Mouse (Mus musculus) heart, embryonic 16.5 days (tissue): ENCODE measurements around the gene 9130230L23Rik. TPM values are rescaled to one million over a fixed set of nuclear protein-coding genes. Genes with fewer than 3 reads are reported as not detected.

Experiments
- ATAC-seq: fragments of 200-750 bp; cut with Nextera tagmentation; replicated peaks from 2 replicates; pipeline ENCODE4 v1.8.0; 2017; ENCODE audit warnings: moderate number of reproducible peaks; ENCODE audit not compliant: insufficient read depth, low FRiP score; ENCODE audit errors: extremely low read depth
- H3K27ac ChIP-seq: fragments of 300-500 bp; sonication (generic); 2 replicates; pipeline ENCODE4 v1.5.1; 2014; ENCODE audit warnings: mild to moderate bottlenecking, low read length, control low read depth, moderate library complexity
- H3K27me3 ChIP-seq: fragments of 300-500 bp; sonication (generic); 2 replicates; pipeline ENCODE4 v1.6.1; 2014; ENCODE audit warnings: low read length, mixed read lengths; ENCODE audit not compliant: control insufficient read depth, insufficient read depth
- H3K36me3 ChIP-seq: fragments of 300-500 bp; sonication (generic); 2 replicates; pipeline ENCODE4 v1.6.1; 2014; ENCODE audit not compliant: control insufficient read depth, insufficient read depth
- H3K4me1 ChIP-seq: fragments of 300-500 bp; sonication (generic); 2 replicates; pipeline ENCODE4 v1.6.1; 2014; ENCODE audit warnings: low read length, mixed read lengths; ENCODE audit not compliant: control insufficient read depth, insufficient read depth
- H3K4me2 ChIP-seq: fragments of 300-500 bp; sonication (generic); 2 replicates; pipeline ENCODE4 v1.6.1; 2014; ENCODE audit warnings: low read depth, mild to moderate bottlenecking, control low read depth, low read length
- H3K4me3 ChIP-seq: fragments of 300-500 bp; sonication (generic); 2 replicates; pipeline ENCODE4 v1.5.1; 2014; ENCODE audit warnings: mild to moderate bottlenecking, control low read depth, low read length
- H3K9ac ChIP-seq: fragments of 300-500 bp; sonication (generic); 2 replicates; pipeline ENCODE4 v1.6.1; 2014; ENCODE audit warnings: low read length, control low read depth
- H3K9me3 ChIP-seq: fragments of 300-500 bp; sonication (generic); replicated peaks from 2 replicates; pipeline ENCODE4 v1.6.1; 2016; ENCODE audit warnings: low read length; ENCODE audit not compliant: control insufficient read depth
- WGBS: fragments of 180-500 bp; shearing (Covaris S2); extraction: QIAGEN DNeasy Blood & Tissue Kit; methylation state at CpG from one replicate; pipeline ENCODE4 v1.1.7; 2014; 5-methylcytosine and 5-hydroxymethylcytosine counted together
- polyA plus RNA-seq: library from polyadenylated mRNA; unstranded; fragments of >200 nt; fragmentation: Nextera tagmentation; extraction: Ambion mirVana; gene quantifications from 2 replicates; pipeline ENCODE4 v1.2.1, GENCODE M21; 2015

9130230L23Rik gene
- polyA plus RNA-seq, 1 experiment from 2014 or later = 0.22 TPM

DNA sequence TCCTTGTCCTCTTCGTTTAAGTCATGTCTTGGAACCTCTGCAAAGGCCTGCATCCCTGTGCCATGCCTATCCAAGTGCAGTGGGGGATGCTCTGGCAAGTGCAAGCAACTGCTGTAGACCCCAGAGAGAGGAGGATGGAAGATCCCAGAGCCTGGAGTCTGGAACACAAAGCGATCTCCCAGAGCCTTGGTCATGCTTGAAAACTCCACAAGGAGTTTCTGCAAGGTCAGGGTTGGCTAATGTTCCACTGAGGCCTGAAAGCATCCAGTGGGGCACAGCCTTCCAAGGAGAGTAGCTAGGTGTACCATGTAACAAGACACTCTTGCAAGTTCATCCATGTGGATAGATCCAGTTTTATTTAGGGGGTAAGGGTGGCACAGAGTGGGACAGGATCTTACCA is 10.4 kb upstream of the 9130230L23Rik start:
- ATAC-seq = no peak
- no peak overlapping the region for H3K4me2 ChIP-seq

GRCm38 (mm10) chr5:66013999-66014398 is 9.9 kb upstream of the 9130230L23Rik start:
- Histone ChIP-seq H3K9me3 (no peaks in the 10 kb centered on the region), H3K27me3 (no peaks in the 10 kb centered on the region), H3K27ac (no peak overlapping the region), H3K36me3 (no peaks in the 10 kb centered on the region), H3K4me1 (no peaks in the 10 kb centered on the region), H3K4me2 (no peak overlapping the region), H3K4me3 (no peak overlapping the region), H3K9ac (no peak overlapping the region)
- no peak for ATAC-seq
- 61% methylated on average over 3 of the region's 3 CpGs for WGBS

More for the DNA sequence above, 10.4 kb upstream of the 9130230L23Rik start:
- Histone ChIP-seq H3K36me3 (no peaks in the 10 kb centered on the region), H3K9ac (no peak overlapping the region), H3K27ac (no peak overlapping the region), H3K4me3 (no peak overlapping the region), H3K9me3 (no peaks in the 10 kb centered on the region), H3K4me1 (no peaks in the 10 kb centered on the region), H3K27me3 (no peaks in the 10 kb centered on the region)
- 84% methylated on average over 2 of the region's 2 CpGs for WGBS

GRCm38 (mm10) chr5:66008245-66008967 is 4.3 kb upstream of the 9130230L23Rik start:
- Histone ChIP-seq H3K9me3 (no peaks in the 10 kb centered on the region), H3K27ac (no peak overlapping the region), H3K4me2 (no peak overlapping the region), H3K9ac (no peak overlapping the region), H3K27me3 (no peaks in the 10 kb centered on the region), H3K36me3 (no peaks in the 10 kb centered on the region), H3K4me1 (no peaks in the 10 kb centered on the region), H3K4me3 (no peak overlapping the region)
- ATAC-seq = no peak
- WGBS = 78% methylated on average over 15 of the region's 15 CpGs

DNA sequence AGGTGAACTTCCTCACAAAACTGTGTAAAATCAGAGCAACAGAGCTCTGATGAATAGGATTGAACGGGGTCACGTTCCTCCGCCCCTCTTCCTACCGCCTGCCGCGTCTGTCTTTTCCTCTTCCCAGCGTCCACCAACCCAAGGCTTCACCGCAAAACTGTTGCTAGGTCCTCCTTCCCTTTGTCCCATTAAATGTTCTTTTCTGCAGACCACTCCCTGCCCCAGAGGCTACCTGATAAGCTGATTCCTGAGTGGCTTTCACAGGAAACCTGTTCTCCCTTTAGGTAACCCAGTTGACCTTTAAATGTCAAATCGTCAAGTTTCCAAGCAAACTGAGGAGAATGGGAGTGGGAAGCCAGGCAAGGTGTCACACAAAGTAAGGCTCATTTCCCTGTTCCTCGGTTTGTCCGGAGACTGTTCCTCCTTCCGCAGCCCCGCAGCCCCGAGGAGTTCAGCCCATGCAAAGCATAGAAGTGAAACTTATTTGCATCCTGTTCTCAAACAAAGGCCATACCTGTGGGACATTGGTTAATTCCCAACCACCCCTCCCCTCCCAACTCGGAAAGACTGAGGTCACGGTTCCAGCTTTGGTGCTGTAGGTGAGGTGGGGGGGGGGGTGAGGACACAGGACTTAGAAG is 1.1 kb upstream of the 9130230L23Rik start:
- no peak for ATAC-seq
- no peaks in the 10 kb centered on the region for H3K36me3 ChIP-seq
- H3K27ac ChIP-seq = no peak overlapping the region
- no peaks in the 10 kb centered on the region for H3K27me3 ChIP-seq
- no peaks in the 10 kb centered on the region for H3K4me1 ChIP-seq
- H3K4me3 ChIP-seq = no peak overlapping the region
- H3K9me3 ChIP-seq = no peaks in the 10 kb centered on the region
- no peak overlapping the region; the same call in 1 of the 2 replicates for H3K4me2 ChIP-seq
- 41% methylated on average over 16 of the region's 16 CpGs for WGBS
- no peak overlapping the region for H3K9ac ChIP-seq

DNA sequence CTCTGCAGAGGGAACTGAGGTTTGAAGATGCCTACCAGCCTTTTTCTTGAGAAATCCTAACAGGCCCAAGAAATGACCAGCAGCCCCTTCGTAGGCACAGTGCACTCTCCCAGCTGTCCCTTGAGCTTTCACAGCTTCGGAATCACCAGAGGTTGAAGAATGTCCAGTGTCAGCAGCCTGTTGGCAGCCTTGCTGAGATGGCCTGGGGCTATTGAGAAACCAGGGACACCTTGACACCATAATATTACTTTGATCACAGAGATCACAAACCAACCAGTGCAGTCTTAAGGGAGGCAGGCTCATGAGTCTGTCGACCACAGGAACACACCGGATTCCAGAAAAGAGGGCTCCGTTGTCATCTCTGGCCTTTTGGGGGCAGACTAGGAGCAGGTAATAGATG is 2.9 kb downstream of the 9130230L23Rik start:
- WGBS = 76% methylated on average over 5 of the region's 5 CpGs
- no peaks in the 10 kb centered on the region for H3K9me3 ChIP-seq
- no peaks in the 10 kb centered on the region for H3K36me3 ChIP-seq
- H3K27ac ChIP-seq = peak overlapping the region; percentile 23; the same call in 1 of the 2 replicates
- no peak overlapping the region for H3K4me2 ChIP-seq
- no peak for ATAC-seq
- H3K4me3 ChIP-seq = no peak overlapping the region
- no peaks in the 10 kb centered on the region for H3K27me3 ChIP-seq
- H3K9ac ChIP-seq = no peak overlapping the region
- no peaks in the 10 kb centered on the region for H3K4me1 ChIP-seq

GRCm38 (mm10) chr5:66000567-66001125 is 3.4 kb downstream of the 9130230L23Rik start:
- 50% methylated on average over 6 of the region's 6 CpGs for WGBS
- ATAC-seq = peak; percentile 60; the same call in 1 of the 2 replicates

GRCm38 (mm10) chr5:66000074-66000473 is 4.0 kb downstream of the 9130230L23Rik start:
- Histone ChIP-seq H3K4me1 (no peaks in the 10 kb centered on the region), H3K27me3 (no peaks in the 10 kb centered on the region), H3K36me3 (no peaks in the 10 kb centered on the region), H3K4me3 (no peak overlapping the region), H3K4me2 (no peak overlapping the region), H3K9ac (no peak overlapping the region), H3K27ac (no peak overlapping the region), H3K9me3 (no peaks in the 10 kb centered on the region)
- 77% methylated on average over 7 of the region's 7 CpGs for WGBS
- 0 out of 2 replicates have a peak, but pooled peaks have one; percentile 6 for ATAC-seq

More at GRCm38 (mm10) chr5:66000567-66001125, 3.4 kb downstream of the 9130230L23Rik start:
- H3K4me3 ChIP-seq = no peak overlapping the region
- H3K4me1 ChIP-seq = no peaks in the 10 kb centered on the region
- no peak overlapping the region for H3K4me2 ChIP-seq
- no peaks in the 10 kb centered on the region for H3K36me3 ChIP-seq
- H3K9ac ChIP-seq = no peak overlapping the region
- peak overlapping the region; percentile 23; the same call in 1 of the 2 replicates for H3K27ac ChIP-seq
- H3K9me3 ChIP-seq = no peaks in the 10 kb centered on the region
- H3K27me3 ChIP-seq = no peaks in the 10 kb centered on the region

GRCm38 (mm10) chr5:65999106-65999505 is 5.0 kb downstream of the 9130230L23Rik start:
- ATAC-seq = no peak
- H3K27me3 ChIP-seq = no peaks in the 10 kb centered on the region
- H3K9me3 ChIP-seq = no peaks in the 10 kb centered on the region
- 81% methylated on average over 7 of the region's 7 CpGs for WGBS
- H3K4me3 ChIP-seq = no peak overlapping the region
- no peaks in the 10 kb centered on the region for H3K4me1 ChIP-seq
- H3K36me3 ChIP-seq = no peaks in the 10 kb centered on the region
- no peak overlapping the region for H3K27ac ChIP-seq
- no peak overlapping the region for H3K9ac ChIP-seq
- no peak overlapping the region for H3K4me2 ChIP-seq

- Histone ChIP-seq H3K4me3 (no peak overlapping the region), H3K4me2 (no peak overlapping the region), H3K9me3 (no peaks in the 10 kb centered on the region), H3K9ac (no peak overlapping the region), H3K27me3 (no peaks in the 10 kb centered on the region), H3K4me1 (no peaks in the 10 kb centered on the region), H3K36me3 (no peaks in the 10 kb centered on the region), H3K27ac (no peak overlapping the region)
- no peak for ATAC-seq
Measured at GRCm38 (mm10) chr5:65997813-65998212, 6.3 kb downstream of the 9130230L23Rik start.
